Mouse (Mus musculus) MEL-GATA-1-ER (cell line): ENCODE results near the gene Ly6g6c.
A peak's percentile ranks its signal among the peaks of the same experiment; 100 is the strongest.
"Not testable (repeated sequence)": the region's sequence is repeated elsewhere in the genome, so short reads cannot be mapped to it uniquely, and the experiment has no call there.

Source experiments
- DNase-seq: peaks from one replicate; pipeline ENCODE4 v3.0.0-alpha.2; 2012; ENCODE audit warnings: low read depth; ENCODE audit errors: extremely low read depth

Ly6g6c gene

DNA sequence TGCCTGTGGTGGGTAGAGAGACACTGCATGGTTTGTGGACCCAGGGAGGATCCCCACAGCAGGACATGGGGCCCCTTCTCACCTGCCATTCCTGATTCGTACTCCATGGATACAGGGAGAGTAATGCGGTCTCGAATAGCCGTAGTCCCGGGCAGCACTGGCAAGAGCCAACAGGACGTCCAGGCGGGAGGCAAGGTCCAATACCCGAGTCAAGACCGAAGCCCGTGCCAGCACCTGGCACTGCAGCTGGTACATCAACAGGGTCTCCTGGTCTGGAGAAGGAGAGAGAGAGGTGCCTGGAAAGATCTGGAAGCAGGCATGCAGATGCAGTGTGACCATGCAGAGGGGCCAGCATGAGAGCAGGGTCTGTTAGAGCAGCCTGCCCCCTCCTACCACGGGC is 33.9 kb upstream of the Ly6g6c start:
- DNase-seq: no peak

DNA sequence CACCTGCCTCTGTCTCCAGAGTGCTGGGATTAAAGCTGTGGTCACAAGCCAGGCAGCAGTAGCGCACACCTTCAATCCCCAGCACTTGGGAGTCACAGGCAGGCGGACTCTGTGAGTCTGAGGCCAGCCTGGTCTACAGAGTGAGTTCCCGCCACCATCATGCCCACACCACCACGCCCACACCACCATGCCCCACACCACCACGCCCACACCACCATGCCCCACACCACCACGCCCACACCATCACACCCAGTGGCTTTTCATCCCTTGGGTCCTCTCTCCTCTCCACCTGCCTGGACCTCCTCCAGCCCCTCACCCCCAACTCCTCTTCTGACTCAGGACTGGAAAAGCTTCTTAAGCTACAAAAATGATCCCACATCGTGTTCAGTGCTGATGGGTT is 33.3 kb upstream of the Ly6g6c start:
- no peak for DNase-seq

DNA sequence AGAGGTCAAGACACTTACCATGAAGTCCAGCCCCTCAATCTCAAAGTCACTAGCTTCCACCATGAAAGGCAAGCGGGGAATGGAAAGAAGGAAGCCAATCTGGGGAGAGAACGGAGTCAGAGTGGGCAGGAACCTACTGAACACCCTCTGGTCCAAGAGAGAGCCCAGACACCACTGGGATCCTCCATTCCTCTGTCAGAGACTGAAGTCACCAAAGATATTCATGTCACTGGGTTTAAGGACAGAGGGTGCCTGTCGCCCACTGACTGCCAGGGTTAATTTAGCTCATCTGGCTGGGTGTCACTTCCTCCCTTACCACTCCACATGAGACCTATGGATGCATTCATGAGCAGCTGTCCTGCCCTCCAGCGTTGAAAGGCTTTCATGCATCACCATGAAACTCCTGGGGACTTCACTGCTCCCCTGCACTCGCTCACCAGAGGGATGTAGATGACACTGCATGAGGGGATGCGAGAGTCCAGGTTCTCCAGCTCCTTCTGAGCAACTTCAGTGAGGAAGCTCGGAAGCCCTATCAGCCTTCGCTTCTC is 32.8 kb upstream of the Ly6g6c start:
- DNase-seq: no peak

DNA sequence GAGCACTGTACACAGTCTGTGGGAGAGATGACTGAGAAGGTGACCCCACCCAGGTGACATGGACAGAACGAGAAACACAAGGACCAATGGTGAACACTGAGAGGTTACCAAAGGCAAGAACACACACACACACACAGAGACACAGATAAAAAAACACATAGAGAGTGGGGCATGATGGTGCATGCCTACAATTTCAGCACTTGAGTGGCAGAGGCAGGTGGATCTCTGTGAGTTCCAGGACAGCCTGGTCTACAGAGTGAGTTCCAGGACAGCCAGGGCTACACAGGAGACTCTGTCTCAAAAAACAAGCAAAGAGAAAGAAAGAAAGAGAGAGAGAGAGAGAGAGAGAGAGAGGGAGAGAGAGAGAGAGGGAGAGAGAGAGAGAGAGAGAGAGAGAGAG is 31.5 kb upstream of the Ly6g6c start:
- DNase-seq: not testable (repeated sequence)

GRCm38 (mm10) chr17:35034896-35035295 is 30.3 kb upstream of the Ly6g6c start:
- no peak for DNase-seq

DNA sequence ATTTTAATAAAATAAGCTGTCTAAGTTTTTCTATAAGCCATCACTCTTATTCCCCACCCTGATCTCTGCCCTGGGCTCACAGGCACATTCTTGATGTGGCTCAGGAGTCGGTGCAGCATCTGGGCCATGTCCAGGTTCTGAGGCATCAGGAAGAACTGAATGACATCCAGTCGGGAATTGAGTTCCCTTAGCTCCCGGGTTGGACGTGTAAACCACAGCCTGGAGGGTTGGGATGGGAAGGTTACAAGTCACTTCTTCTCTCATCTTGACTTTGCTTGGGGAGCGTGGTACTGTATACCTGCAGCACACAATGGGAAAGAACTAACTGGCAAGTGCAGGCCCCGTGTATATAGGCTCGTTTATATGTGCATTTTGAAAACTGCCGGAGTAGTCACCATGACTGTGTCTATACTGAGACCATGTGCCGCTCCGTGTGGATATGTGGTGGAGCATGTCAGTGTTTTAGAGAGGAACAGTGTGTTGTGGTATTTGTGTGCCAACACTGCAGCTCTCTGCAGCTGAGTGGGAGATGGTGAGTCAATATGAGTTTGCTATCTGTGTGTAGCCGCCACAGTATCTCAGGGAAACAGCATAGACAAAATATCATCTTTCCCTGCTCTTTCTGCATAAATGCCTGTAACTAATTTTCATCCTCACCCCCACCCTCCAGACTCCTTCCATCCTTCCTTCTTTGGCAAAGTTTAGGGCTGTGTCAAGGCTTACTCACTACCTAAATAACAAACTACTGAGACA is 25.9 kb upstream of the Ly6g6c start:
- no peak for DNase-seq

- no peak for DNase-seq
Observed at GRCm38 (mm10) chr17:35043794-35044193, 21.4 kb upstream of the Ly6g6c start.

- DNase-seq: peak; percentile 67
Observed at GRCm38 (mm10) chr17:35044904-35045806, 20.0 kb upstream of the Ly6g6c start.

GRCm38 (mm10) chr17:35045807-35046680 is 19.1 kb upstream of the Ly6g6c start:
- DNase-seq: no peak

- peak; percentile 95 for DNase-seq
Observed at GRCm38 (mm10) chr17:35046681-35047455, 18.3 kb upstream of the Ly6g6c start, which contains the start of gene Msh5. Msh5 (minus strand) TSS chr17:35046745.

- peak; percentile 80 for DNase-seq
Observed at GRCm38 (mm10) chr17:35047688-35048087, 17.5 kb upstream of the Ly6g6c start.

GRCm38 (mm10) chr17:35048149-35048931 is 16.8 kb upstream of the Ly6g6c start:
- peak; percentile 83 for DNase-seq

DNA sequence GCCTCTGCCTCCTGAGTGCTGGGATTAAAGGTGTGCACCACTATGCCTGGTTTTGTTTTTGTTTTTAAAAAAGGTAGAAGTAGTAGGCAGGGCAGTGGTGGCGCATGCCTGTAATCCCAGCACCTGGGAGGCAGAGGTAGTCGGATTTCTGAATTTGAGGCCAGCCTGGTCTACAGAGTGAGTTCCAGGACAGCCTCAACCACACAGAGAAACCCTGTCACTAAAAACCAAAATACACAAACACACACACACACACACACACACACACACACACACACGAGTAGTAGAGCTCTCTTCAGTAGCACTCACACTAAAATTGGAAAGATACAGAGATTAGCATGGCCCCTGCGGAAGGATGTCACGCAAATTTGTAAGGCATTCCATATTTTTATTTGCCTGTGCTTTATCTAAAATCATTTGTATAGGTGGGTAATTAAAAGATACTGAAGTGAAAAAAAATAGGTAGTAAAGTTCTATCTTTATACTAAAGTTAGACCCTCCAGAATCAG is 16.2 kb upstream of the Ly6g6c start:
- DNase-seq: no peak

DNA sequence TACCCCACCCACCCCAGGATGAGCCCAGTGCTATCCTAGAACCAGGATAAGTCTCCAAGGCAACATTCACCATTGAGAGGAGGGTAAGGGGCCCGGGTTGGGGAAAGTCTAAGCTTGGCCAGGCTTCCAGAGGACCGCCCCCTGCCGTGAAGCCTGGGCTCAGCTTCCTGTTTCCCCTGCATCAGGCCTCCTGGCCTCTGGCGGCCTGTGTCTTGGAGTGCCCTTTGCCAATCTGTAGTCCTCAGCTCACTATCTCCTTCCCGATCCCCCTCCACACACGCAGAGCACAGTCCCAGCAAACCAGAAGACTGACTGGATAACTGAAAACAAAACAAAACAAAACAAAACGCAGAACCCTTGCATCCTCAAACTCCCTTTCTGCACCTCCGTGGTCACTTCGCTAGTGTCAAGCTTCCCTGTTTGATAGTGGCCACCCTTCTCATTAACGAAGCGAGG is 15.6 kb upstream of the Ly6g6c start, which contains the start of gene Clic1:
Gene Clic1, plus strand, starts transcription at position 406 of the 456 bp plus-strand sequence.
- DNase-seq: peak; percentile 77

GRCm38 (mm10) chr17:35050126-35050750 is 14.9 kb upstream of the Ly6g6c start:
- DNase-seq: no peak

DNA sequence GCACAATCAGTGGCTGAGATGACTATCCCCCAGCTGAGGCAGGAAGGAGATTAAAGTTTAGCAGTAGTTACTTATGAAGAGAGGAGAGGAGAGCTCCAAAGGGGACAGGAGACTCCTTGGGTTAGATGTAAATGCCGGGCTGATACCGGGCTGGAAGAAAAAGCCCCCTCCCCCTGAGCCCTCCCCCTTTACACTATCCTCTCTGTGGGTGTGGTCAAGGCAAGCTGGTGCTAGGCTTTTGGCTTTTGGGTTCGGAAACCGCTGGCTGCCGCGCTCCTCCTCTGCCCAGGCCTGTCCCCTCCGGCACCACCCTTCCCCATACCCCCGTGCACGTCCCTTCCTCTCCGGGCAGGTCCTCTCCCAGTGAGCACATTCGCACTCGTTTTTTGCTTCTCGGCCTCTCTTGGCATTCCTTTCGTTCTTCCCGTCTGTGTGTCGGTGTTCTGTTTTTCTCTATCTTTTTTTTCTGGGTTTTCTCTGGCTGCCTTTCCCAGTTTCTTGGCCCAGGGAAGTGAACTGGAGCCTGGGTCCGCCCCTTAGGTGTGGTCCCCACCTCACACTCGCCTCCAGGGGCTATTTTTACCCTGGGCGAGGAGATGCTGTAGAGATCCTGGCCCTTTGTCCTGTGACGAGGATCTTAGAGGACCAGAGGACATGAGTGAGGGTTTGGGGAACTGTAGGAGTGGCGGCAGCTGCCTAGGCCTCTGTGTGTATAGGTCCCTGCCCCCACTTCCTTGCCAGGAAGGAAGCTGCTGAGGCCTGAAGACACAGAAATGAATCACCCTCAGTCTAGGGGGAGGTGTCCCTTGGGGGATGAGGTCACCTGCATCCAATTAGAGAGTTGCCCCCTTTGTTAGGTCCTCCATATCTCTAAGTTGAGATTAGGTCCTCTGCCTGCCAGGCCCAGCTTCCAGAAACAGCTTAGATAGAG is 13.8 kb upstream of the Ly6g6c start:
- DNase-seq: peak; percentile 97

- no peak for DNase-seq
Observed at GRCm38 (mm10) chr17:35052271-35052798, 12.9 kb upstream of the Ly6g6c start.
